Mouse (Mus musculus) lung, adult 2 months (tissue): Measurements from ENCODE around the gene Zdhhc9.

Experiments used
- CTCF ChIP-seq: fragments of 200-500 bp; IDR thresholded peaks from 2 replicates; pipeline ENCODE4 v1.5.1; 2011; ENCODE audit warnings: mild to moderate bottlenecking, low read length, control low read depth; ENCODE audit not compliant: insufficient read depth
- POLR2A ChIP-seq: fragments of 200-500 bp; IDR thresholded peaks from 2 replicates; pipeline ENCODE4 v1.6.1; 2011; ENCODE audit warnings: low read depth, mild to moderate bottlenecking, control low read depth, low read length, borderline replicate concordance; ENCODE audit errors: extremely low read depth

DNA sequence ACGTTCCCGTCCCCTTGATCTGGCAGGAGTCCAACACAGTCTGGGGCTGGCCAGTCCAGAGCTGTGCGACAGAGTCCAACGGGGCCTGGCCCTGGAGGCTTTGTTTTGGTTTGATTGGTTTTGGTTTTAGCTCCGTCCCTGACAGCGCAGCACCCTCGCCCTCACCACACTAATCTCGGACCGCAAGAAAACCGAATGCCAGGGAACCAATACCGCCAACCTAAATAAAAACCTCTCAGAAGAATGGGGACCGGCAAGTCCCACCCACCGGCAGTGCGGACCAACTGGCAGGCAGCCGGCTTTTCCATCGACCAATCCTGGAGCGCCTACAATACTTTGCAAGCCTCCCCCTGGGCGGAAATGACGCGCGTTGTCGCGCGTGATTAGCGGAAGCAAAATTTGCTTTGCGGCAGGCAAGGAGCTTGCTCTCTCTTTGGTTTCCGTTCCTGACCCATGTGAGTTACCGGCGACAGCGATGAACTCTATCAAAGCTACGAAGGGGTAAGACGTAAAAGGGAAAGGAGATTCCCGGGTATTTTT lies 47.9 kb upstream of the Zdhhc9 start, which contains the start of gene Utp14a:
- no peak; the same call in 1 of the 2 replicates for TF ChIP-seq POLR2A
- TF ChIP-seq CTCF: no peak
